Mouse (Mus musculus) small intestine, adult 2 months (tissue): ENCODE results near the gene Cd300e.

Experiments used
- CTCF ChIP-seq: fragments of 200-500 bp; IDR thresholded peaks from 2 replicates; pipeline ENCODE4 v1.5.1; 2012; ENCODE audit warnings: low read depth, mild to moderate bottlenecking, control low read depth, inconsistent platforms, low read length, moderate library complexity, mixed read lengths; ENCODE audit not compliant: insufficient replicate concordance, insufficient read length; ENCODE audit errors: extremely low read depth
- POLR2A ChIP-seq: fragments of 200-500 bp; IDR thresholded peaks from 2 replicates; pipeline ENCODE4 v1.6.1; 2012; ENCODE audit warnings: low read depth, mild to moderate bottlenecking, control low read depth, inconsistent platforms, low read length, moderate library complexity

- TF ChIP-seq POLR2A (no peak), CTCF (0 out of 2 replicates have a peak, but pooled peaks have one; percentile 11)
Measured at GRCm38 (mm10) chr11:115049282-115049895, 12.6 kb downstream of the Cd300e start.
